Mouse (Mus musculus) CH12.LX (cell line): Measurements from ENCODE around the gene Tmprss12.

Experiments used
- CHD2 ChIP-seq: IDR thresholded peaks from 2 replicates; pipeline ENCODE4 v1.6.1; 2011; ENCODE audit warnings: low read length, improper control_type of control experiment
- CTCF ChIP-seq, 2 experiments: IDR thresholded peaks in 1 of 2; conservative IDR thresholded peaks in 1 of 2; 2 replicates each; pipeline ENCODE4 v1.5.1; 2011 to 2012; ENCODE audit warnings: low read depth in 2 of 2, low read length in 2 of 2, improper control_type of control experiment in 1 of 2, inconsistent platforms in 1 of 2, mild to moderate bottlenecking in 1 of 2, moderate library complexity in 1 of 2
- EP300 ChIP-seq: IDR thresholded peaks from 2 replicates; pipeline ENCODE4 v1.6.1; 2011; ENCODE audit warnings: low read length, improper control_type of control experiment
- GABPA ChIP-seq: IDR thresholded peaks from 2 replicates; pipeline ENCODE4 v1.6.1; 2012; ENCODE audit warnings: low read depth, low read length, improper control_type of control experiment, inconsistent platforms; ENCODE audit not compliant: insufficient replicate concordance
- KAT2A ChIP-seq: IDR thresholded peaks from 2 replicates; pipeline ENCODE4 v1.6.1; 2012; ENCODE audit warnings: low read length, improper control_type of control experiment, inconsistent platforms; ENCODE audit not compliant: insufficient replicate concordance
- POLR2A ChIP-seq: IDR thresholded peaks from 2 replicates; pipeline ENCODE4 v1.6.1; 2011; ENCODE audit warnings: low read depth, mild to moderate bottlenecking, improper control_type of control experiment, low read length
- RAD21 ChIP-seq: IDR thresholded peaks from 2 replicates; pipeline ENCODE4 v1.6.1; 2011; ENCODE audit warnings: low read depth, mild to moderate bottlenecking, low read length, improper control_type of control experiment, moderate library complexity
- RCOR1 ChIP-seq: conservative IDR thresholded peaks from 2 replicates; pipeline ENCODE4 v1.6.1; 2012; ENCODE audit warnings: low read depth, mild to moderate bottlenecking, inconsistent platforms, low read length, improper control_type of control experiment
- SIN3A ChIP-seq: IDR thresholded peaks from 2 replicates; pipeline ENCODE4 v1.6.1; 2012; ENCODE audit warnings: low read length, improper control_type of control experiment, inconsistent platforms
- TBP ChIP-seq: conservative IDR thresholded peaks from 2 replicates; pipeline ENCODE4 v1.6.1; 2011; ENCODE audit warnings: low read depth, low read length, improper control_type of control experiment
- USF1 ChIP-seq: IDR thresholded peaks from 2 replicates; pipeline ENCODE4 v1.6.1; 2014; ENCODE audit warnings: low read depth, mild to moderate bottlenecking, inconsistent platforms, low read length, improper control_type of control experiment
- ZC3H11A ChIP-seq: IDR thresholded peaks from 2 replicates; pipeline ENCODE4 v1.6.1; 2012; ENCODE audit warnings: low read depth, mild to moderate bottlenecking, inconsistent platforms, low read length, improper control_type of control experiment
- ZNF384 ChIP-seq: IDR thresholded peaks from 2 replicates; pipeline ENCODE4 v1.6.1; 2012; ENCODE audit warnings: low read depth, low read length, improper control_type of control experiment, inconsistent platforms

DNA sequence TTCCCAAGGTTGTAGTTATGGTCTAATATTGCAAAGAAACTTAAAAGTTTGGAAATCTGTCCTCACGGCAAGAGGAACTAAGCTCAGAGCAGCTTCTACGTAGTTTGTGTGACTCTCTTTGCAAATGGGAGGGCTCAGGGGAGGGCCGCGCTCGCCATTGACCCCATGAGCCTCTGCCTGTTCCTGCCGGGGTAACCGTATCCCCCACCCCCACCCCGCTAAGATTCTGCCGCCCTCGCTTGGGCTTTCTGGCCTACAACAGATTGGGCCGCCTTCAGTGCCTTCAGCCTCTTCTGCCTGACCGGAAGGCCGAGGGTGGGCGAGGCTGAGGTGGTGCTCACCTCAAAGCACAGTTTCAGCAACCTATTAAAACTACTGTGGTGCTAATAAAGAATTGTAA is 9.2 kb upstream of the Tmprss12 start:
- no peak for TF ChIP-seq POLR2A
- TF ChIP-seq CTCF (conservative IDR thresholded peaks at IDR 0.05 in 1 of 2, IDR thresholded peaks at IDR 0.05 in 1 of 2; ENCODE audit: low read depth in 2 of 2, low read length in 2 of 2): no peak
- no peak for TF ChIP-seq EP300
- no peak for TF ChIP-seq GABPA
- TF ChIP-seq TBP: no peak
- no peak for TF ChIP-seq USF1
- TF ChIP-seq CHD2: no peak
- TF ChIP-seq SIN3A: no peak
- no peak for TF ChIP-seq RAD21
- no peak for TF ChIP-seq ZC3H11A
- TF ChIP-seq ZNF384: no peak
- no peak for TF ChIP-seq RCOR1
- TF ChIP-seq KAT2A: no peak
